In genomic region chr3:146684811-146685675, GRCm38 (mm10) we compare ENCODE assay signal across 8 mouse cellular contexts. TPM values are rescaled to one million over a fixed set of nuclear protein-coding genes. Genes with fewer than 3 reads are reported as not detected.
DNase-seq lines count a peak whose midpoint lies in the region; ATAC-seq and TF ChIP-seq lines count a peak whose summit lies in the region.

Gene Samd13 (minus strand): TSS chr3:146685592.

- peaks cover 19% of the 10 kb centered on the region for H3K4me1 ChIP-seq in intestine, embryonic 14.5 days (replicated peaks; ENCODE audit: control insufficient read depth, insufficient read depth, low read length)
- peaks cover 28% of the 10 kb centered on the region for H3K4me1 ChIP-seq in limb, embryonic 13.5 days
- H3K4me1 ChIP-seq in midbrain, embryonic 12.5 days: peaks cover 12% of the 10 kb centered on the region; the same call in 1 of the 2 replicates
- peaks cover 7% of the 10 kb centered on the region for H3K4me1 ChIP-seq in small intestine, adult 2 months (ENCODE audit: control insufficient read depth, insufficient read depth, insufficient read length, low read length)

- no peak within 1 kb of the TSS for H3K27ac ChIP-seq in intestine, embryonic 14.5 days (ENCODE audit: low read depth)
- no peak within 1 kb of the TSS for H3K27ac ChIP-seq in limb, embryonic 13.5 days
- H3K27ac ChIP-seq in midbrain, embryonic 12.5 days (replicated peaks): no peak within 1 kb of the TSS
- no peak within 1 kb of the TSS for H3K27ac ChIP-seq in small intestine, adult 2 months (ENCODE audit: insufficient read depth, low read depth, low read length)

- H3K4me2 ChIP-seq in intestine, embryonic 14.5 days (ENCODE audit: low read length): peak within 1 kb of the TSS; percentile 98
- peak within 1 kb of the TSS; percentile 85 for H3K4me2 ChIP-seq in limb, embryonic 13.5 days (replicated peaks)
- peak within 1 kb of the TSS; percentile 79 for H3K4me2 ChIP-seq in midbrain, embryonic 12.5 days (replicated peaks)

- H3K9ac ChIP-seq in intestine, embryonic 14.5 days (ENCODE audit: low read length): peak within 1 kb of the TSS; percentile 69
- peak within 1 kb of the TSS; percentile 78 for H3K9ac ChIP-seq in limb, embryonic 13.5 days
- peak within 1 kb of the TSS; percentile 49 for H3K9ac ChIP-seq in midbrain, embryonic 12.5 days (replicated peaks)

- DNase-seq in adrenal gland, adult 2 months: peak; percentile 54
- DNase-seq in embryo, embryonic 11.5 days (ENCODE audit: low read depth, low spot score): peak; percentile 49
- peak; percentile 57 to 77 for DNase-seq in gastrocnemius, postnatal 4 days (ENCODE audit: low spot score in 2 of 2)
- peak; percentile 84 for DNase-seq in intestine, embryonic 14.5 days (ENCODE audit: low spot score)
- no peak for DNase-seq in B cell, adult 2 months

- ATAC-seq in intestine, embryonic 14.5 days (replicated peaks; ENCODE audit: low FRiP score, low TSS enrichment, low read depth): peak; percentile 87
- peak; percentile 94 for ATAC-seq in limb, embryonic 13.5 days (ENCODE audit: low FRiP score, low read depth)
- peak; percentile 93 for ATAC-seq in midbrain, embryonic 12.5 days (ENCODE audit: low FRiP score, low read depth)

- WGBS in intestine, embryonic 14.5 days: 2% methylated on average over 50 of the region's 50 CpGs
- 3% methylated on average over 50 of the region's 50 CpGs for WGBS in limb, embryonic 13.5 days
- 3% methylated on average over 50 of the region's 50 CpGs for WGBS in midbrain, embryonic 12.5 days
- WGBS in small intestine, adult 2 months: 3% methylated on average over 50 of the region's 50 CpGs

- no peaks in the 10 kb centered on the region for H3K36me3 ChIP-seq in intestine, embryonic 14.5 days (ENCODE audit: control insufficient read depth, insufficient read depth, low read length)
- no peaks in the 10 kb centered on the region for H3K36me3 ChIP-seq in limb, embryonic 13.5 days
- H3K36me3 ChIP-seq in midbrain, embryonic 12.5 days: no peaks in the 10 kb centered on the region
- no peaks in the 10 kb centered on the region for H3K36me3 ChIP-seq in small intestine, adult 2 months (ENCODE audit: control insufficient read depth, insufficient read depth, low read length)

- no peaks in the 10 kb centered on the region for H3K9me3 ChIP-seq in intestine, embryonic 14.5 days (ENCODE audit: control insufficient read depth, low read length)
- no peaks in the 10 kb centered on the region for H3K9me3 ChIP-seq in limb, embryonic 13.5 days
- H3K9me3 ChIP-seq in midbrain, embryonic 12.5 days: no peaks in the 10 kb centered on the region

- no peak for TF ChIP-seq POLR2A in small intestine, adult 2 months (IDR thresholded peaks at IDR 0.05; ENCODE audit: low read depth, low read length)

- no peak for TF ChIP-seq CTCF in small intestine, adult 2 months (IDR thresholded peaks at IDR 0.05; ENCODE audit: extremely low read depth, insufficient read length, insufficient replicate concordance, low read depth, low read length)

- H3K27me3 ChIP-seq in intestine, embryonic 14.5 days (replicated peaks; ENCODE audit: control insufficient read depth, insufficient read depth, low read length): no peaks in the 10 kb centered on the region
- no peaks in the 10 kb centered on the region for H3K27me3 ChIP-seq in limb, embryonic 13.5 days
- peaks cover 24% of the 10 kb centered on the region for H3K27me3 ChIP-seq in midbrain, embryonic 12.5 days
- H3K27me3 ChIP-seq in small intestine, adult 2 months (ENCODE audit: control insufficient read depth, insufficient read depth, low read length): peaks cover 4% of the 10 kb centered on the region; the same call in 1 of the 2 replicates

- peak within 1 kb of the TSS; percentile 65 for H3K4me3 ChIP-seq in intestine, embryonic 14.5 days (ENCODE audit: low read depth, low read length)
- H3K4me3 ChIP-seq in limb, embryonic 13.5 days: peak within 1 kb of the TSS; percentile 57
- H3K4me3 ChIP-seq in midbrain, embryonic 12.5 days: peak within 1 kb of the TSS; percentile 57
- H3K4me3 ChIP-seq in small intestine, adult 2 months (ENCODE audit: low read depth, low read length): peak within 1 kb of the TSS; percentile 63

RNA-seq across cellular contexts. Expression of gene Samd13, which starts in this region (rescaled TPM):
- under 1 TPM; 0.55 to 0.93 TPM for total RNA-seq in adrenal gland, adult 2 months (2021)
- not detected in 2 replicates for polyA plus RNA-seq in adrenal gland, adult 2 months (2012; rRNA removed)
- total RNA-seq in gastrocnemius, postnatal 4 days (2021): 1 to 10 TPM in 1 of 2 experiments, under 1 TPM in 1; 0.86 to 1.1 TPM
- 0.46 and 0.51 TPM in 2 replicates for polyA plus RNA-seq in intestine, embryonic 14.5 days (2014; fragmentation: Nextera tagmentation; extraction: Ambion mirVana)
- 1.4 and 1.9 TPM in 2 replicates for polyA plus RNA-seq in limb, embryonic 13.5 days (2015; fragmentation: Nextera tagmentation; extraction: Ambion mirVana)
- polyA plus RNA-seq in midbrain, embryonic 12.5 days (2016; fragmentation: Nextera tagmentation; extraction: Ambion mirVana): 0.97 and 1.0 TPM in 2 replicates
- polyA plus RNA-seq in small intestine, adult 2 months (2012; rRNA removed): not detected in 2 replicates

Comparison
In these comparisons a context has a peak if more than half of its experiments do, and no peak if none do; other contexts are left out.
1. Peak in DNase-seq in adrenal gland, adult 2 months; RNA of the gene not detected or under 1 TPM.
2. Peak in DNase-seq, ATAC-seq, H3K4me3 ChIP-seq, H3K9ac ChIP-seq and H3K4me2 ChIP-seq in intestine, embryonic 14.5 days; RNA of the gene not detected or under 1 TPM.
3. DNase-seq: peak in embryo, embryonic 11.5 days (single experiment) and gastrocnemius, postnatal 4 days (2 of 2); none in B cell, adult 2 months (0 of 2).
4. Peak in every context shown above with its lines, with median percentiles within 50 percentile points of each other: ATAC-seq, H3K4me2 ChIP-seq, H3K4me3 ChIP-seq and H3K9ac ChIP-seq.